Mouse (Mus musculus) stomach, embryonic 15.5 days (tissue): ENCODE measurements around the gene Tapbp. TPM values are rescaled to one million over a fixed set of nuclear protein-coding genes. Genes with fewer than 3 reads are reported as not detected.
A peak's percentile ranks its signal among the peaks of the same experiment; 100 is the strongest.

Experiments
- ATAC-seq: fragments of 200-750 bp; cut with Nextera tagmentation; 2 replicates; pipeline ENCODE4 v1.8.0; 2017; ENCODE audit warnings: low read depth, moderate number of reproducible peaks, moderate TSS enrichment; ENCODE audit not compliant: insufficient read depth, low FRiP score
- H3K27ac ChIP-seq: fragments of 300-500 bp; sonication (generic); 2 replicates; pipeline ENCODE4 v1.5.1; 2015; ENCODE audit warnings: mild to moderate bottlenecking, inconsistent platforms
- H3K27me3 ChIP-seq: fragments of 300-500 bp; sonication (generic); replicated peaks from 2 replicates; pipeline ENCODE4 v1.6.1; 2015; ENCODE audit warnings: inconsistent platforms
- H3K36me3 ChIP-seq: fragments of 300-500 bp; sonication (generic); 2 replicates; pipeline ENCODE4 v1.6.1; 2015; ENCODE audit warnings: inconsistent platforms
- H3K4me1 ChIP-seq: fragments of 300-500 bp; sonication (generic); 2 replicates; pipeline ENCODE4 v1.6.1; 2015; ENCODE audit warnings: inconsistent platforms
- H3K4me2 ChIP-seq: fragments of 300-500 bp; sonication (generic); 2 replicates; pipeline ENCODE4 v1.6.1; 2015; ENCODE audit warnings: mild to moderate bottlenecking, inconsistent platforms
- H3K4me3 ChIP-seq: fragments of 300-500 bp; sonication (generic); replicated peaks from 2 replicates; pipeline ENCODE4 v1.5.1; 2015; ENCODE audit warnings: inconsistent platforms
- H3K9ac ChIP-seq: fragments of 300-500 bp; sonication (generic); 2 replicates; pipeline ENCODE4 v1.6.1; 2015; ENCODE audit warnings: inconsistent platforms
- H3K9me3 ChIP-seq: fragments of 300-500 bp; sonication (generic); 2 replicates; pipeline ENCODE4 v1.6.1; 2016; ENCODE audit warnings: inconsistent platforms
- WGBS: fragments of 180-500 bp; shearing (Covaris S2); methylation state at CpG from one replicate; pipeline ENCODE4 v1.1.7; 2015; 5-methylcytosine and 5-hydroxymethylcytosine counted together
- polyA plus RNA-seq: library from polyadenylated mRNA; unstranded; fragments of >200 nt; fragmentation: Nextera tagmentation; extraction: Ambion mirVana; gene quantifications from 2 replicates; pipeline ENCODE4 v1.2.1, GENCODE M21; 2015

Tapbp gene
- polyA plus RNA-seq, 1 experiment from 2014 or later: 50.1 TPM

- H3K27ac ChIP-seq: peak overlapping the region; percentile 87; the same call in 1 of the 2 replicates
- H3K4me1 ChIP-seq: peaks cover 24% of the 10 kb centered on the region
- H3K27me3 ChIP-seq: no peaks in the 10 kb centered on the region
- no peaks in the 10 kb centered on the region for H3K9me3 ChIP-seq
- H3K9ac ChIP-seq: no peak overlapping the region
- 73% methylated on average over 31 of the region's 31 CpGs for WGBS
- peak overlapping the region; percentile 70 for H3K4me2 ChIP-seq
- H3K4me3 ChIP-seq: peak overlapping the region; percentile 58
- ATAC-seq: no peak
- peaks cover 32% of the 10 kb centered on the region for H3K36me3 ChIP-seq
Observed at GRCm38 (mm10) chr17:33916847-33917655, 1.4 kb downstream of the Tapbp start.

GRCm38 (mm10) chr17:33917656-33918292 is 2.1 kb downstream of the Tapbp start:
- no peak for ATAC-seq
- H3K4me2 ChIP-seq: 0 out of 2 replicates have a peak overlapping the region, but pooled peaks have one; percentile 3
- H3K27me3 ChIP-seq: no peaks in the 10 kb centered on the region
- WGBS: 80% methylated on average over 18 of the region's 18 CpGs
- H3K4me1 ChIP-seq: peaks cover 24% of the 10 kb centered on the region
- H3K36me3 ChIP-seq: peaks cover 27% of the 10 kb centered on the region
- H3K9ac ChIP-seq: no peak overlapping the region
- H3K27ac ChIP-seq: no peak overlapping the region; the same call in 1 of the 2 replicates
- H3K9me3 ChIP-seq: no peaks in the 10 kb centered on the region
- no peak overlapping the region; the same call in 1 of the 2 replicates for H3K4me3 ChIP-seq

GRCm38 (mm10) chr17:33918293-33919203 is 2.8 kb downstream of the Tapbp start:
- 52% methylated on average over 37 of the region's 37 CpGs for WGBS

GRCm38 (mm10) chr17:33919351-33920281 is 3.9 kb downstream of the Tapbp start:
- WGBS: 1% methylated on average over 51 of the region's 52 CpGs
- H3K4me1 ChIP-seq: peaks cover 24% of the 10 kb centered on the region
- H3K4me2 ChIP-seq: peak overlapping the region; percentile 94
- ATAC-seq: peak; percentile 67
- H3K4me3 ChIP-seq: peak overlapping the region; percentile 72
- H3K9ac ChIP-seq: peak overlapping the region; percentile 70
- H3K27ac ChIP-seq: peak overlapping the region; percentile 91
- no peaks in the 10 kb centered on the region for H3K9me3 ChIP-seq
- peaks cover 15% of the 10 kb centered on the region; the same call in 1 of the 2 replicates for H3K36me3 ChIP-seq
- no peaks in the 10 kb centered on the region for H3K27me3 ChIP-seq

More at GRCm38 (mm10) chr17:33918293-33919203, 2.8 kb downstream of the Tapbp start:
- Histone ChIP-seq H3K27ac (peak overlapping the region; percentile 91), H3K9ac (0 out of 2 replicates have a peak overlapping the region, but pooled peaks have one; percentile 70), H3K36me3 (peaks cover 21% of the 10 kb centered on the region), H3K27me3 (no peaks in the 10 kb centered on the region), H3K4me3 (peak overlapping the region; percentile 72), H3K9me3 (no peaks in the 10 kb centered on the region), H3K4me2 (peak overlapping the region; percentile 94), H3K4me1 (peaks cover 24% of the 10 kb centered on the region)
- ATAC-seq: no peak

GRCm38 (mm10) chr17:33920282-33921097 is 4.8 kb downstream of the Tapbp start:
- Histone ChIP-seq H3K27me3 (no peaks in the 10 kb centered on the region), H3K36me3 (peaks cover 15% of the 10 kb centered on the region; the same call in 1 of the 2 replicates), H3K9me3 (no peaks in the 10 kb centered on the region), H3K9ac (peak overlapping the region; percentile 70), H3K4me1 (peaks cover 19% of the 10 kb centered on the region), H3K4me2 (peak overlapping the region; percentile 94), H3K4me3 (peak overlapping the region; percentile 72), H3K27ac (peak overlapping the region; percentile 91)
- WGBS: under 1% methylated on average over 36 of the region's 36 CpGs
- peak; percentile 11; the same call in 1 of the 2 replicates for ATAC-seq

GRCm38 (mm10) chr17:33921361-33921760 is 5.7 kb downstream of the Tapbp start:
- Histone ChIP-seq H3K4me1 (peaks cover 19% of the 10 kb centered on the region), H3K9ac (no peak overlapping the region), H3K4me2 (no peak overlapping the region), H3K27ac (no peak overlapping the region), H3K27me3 (no peaks in the 10 kb centered on the region), H3K9me3 (no peaks in the 10 kb centered on the region), H3K36me3 (peaks cover 15% of the 10 kb centered on the region), H3K4me3 (peak overlapping the region; percentile 72; the same call in 1 of the 2 replicates)
- WGBS: 84% methylated on average over 7 of the region's 7 CpGs
- no peak for ATAC-seq

GRCm38 (mm10) chr17:33924577-33925283 is 9.0 kb downstream of the Tapbp start:
- Histone ChIP-seq H3K27me3 (no peaks in the 10 kb centered on the region), H3K4me1 (peaks cover 9% of the 10 kb centered on the region), H3K36me3 (no peaks in the 10 kb centered on the region; the same call in 1 of the 2 replicates), H3K9me3 (no peaks in the 10 kb centered on the region), H3K4me2 (no peak overlapping the region), H3K27ac (no peak overlapping the region), H3K4me3 (no peak overlapping the region), H3K9ac (no peak overlapping the region)
- 79% methylated on average over 10 of the region's 10 CpGs for WGBS
- no peak for ATAC-seq

- no peak overlapping the region for H3K9ac ChIP-seq
- H3K4me1 ChIP-seq: peaks cover 9% of the 10 kb centered on the region
- H3K36me3 ChIP-seq: no peaks in the 10 kb centered on the region; the same call in 1 of the 2 replicates
- H3K9me3 ChIP-seq: no peaks in the 10 kb centered on the region
- no peak overlapping the region for H3K4me2 ChIP-seq
- no peak for ATAC-seq
- no peak overlapping the region for H3K27ac ChIP-seq
- H3K27me3 ChIP-seq: no peaks in the 10 kb centered on the region
- no peak overlapping the region for H3K4me3 ChIP-seq
- WGBS: 80% methylated on average over 21 of the region's 21 CpGs
Observed at GRCm38 (mm10) chr17:33925406-33926116, 9.9 kb downstream of the Tapbp start.

- H3K4me2 ChIP-seq: no peak overlapping the region
- H3K9ac ChIP-seq: no peak overlapping the region
- peaks cover 15% of the 10 kb centered on the region for H3K4me1 ChIP-seq
- no peaks in the 10 kb centered on the region for H3K27me3 ChIP-seq
- no peaks in the 10 kb centered on the region for H3K9me3 ChIP-seq
- no peak overlapping the region for H3K27ac ChIP-seq
- WGBS: 71% methylated on average over 17 of the region's 17 CpGs
- H3K4me3 ChIP-seq: no peak overlapping the region
- H3K36me3 ChIP-seq: no peaks in the 10 kb centered on the region; the same call in 1 of the 2 replicates
- ATAC-seq: no peak
Observed at GRCm38 (mm10) chr17:33926207-33926932, 10.7 kb downstream of the Tapbp start.
